Mouse (Mus musculus): ENCODE measurements around the gene Slc35e3. TPM values are rescaled to one million over a fixed set of nuclear protein-coding genes. Genes with fewer than 3 reads are reported as not detected.

Gene Slc35e3
- polyA plus RNA-seq, 1 experiment from 2014 or later: 22.2 TPM

DNA sequence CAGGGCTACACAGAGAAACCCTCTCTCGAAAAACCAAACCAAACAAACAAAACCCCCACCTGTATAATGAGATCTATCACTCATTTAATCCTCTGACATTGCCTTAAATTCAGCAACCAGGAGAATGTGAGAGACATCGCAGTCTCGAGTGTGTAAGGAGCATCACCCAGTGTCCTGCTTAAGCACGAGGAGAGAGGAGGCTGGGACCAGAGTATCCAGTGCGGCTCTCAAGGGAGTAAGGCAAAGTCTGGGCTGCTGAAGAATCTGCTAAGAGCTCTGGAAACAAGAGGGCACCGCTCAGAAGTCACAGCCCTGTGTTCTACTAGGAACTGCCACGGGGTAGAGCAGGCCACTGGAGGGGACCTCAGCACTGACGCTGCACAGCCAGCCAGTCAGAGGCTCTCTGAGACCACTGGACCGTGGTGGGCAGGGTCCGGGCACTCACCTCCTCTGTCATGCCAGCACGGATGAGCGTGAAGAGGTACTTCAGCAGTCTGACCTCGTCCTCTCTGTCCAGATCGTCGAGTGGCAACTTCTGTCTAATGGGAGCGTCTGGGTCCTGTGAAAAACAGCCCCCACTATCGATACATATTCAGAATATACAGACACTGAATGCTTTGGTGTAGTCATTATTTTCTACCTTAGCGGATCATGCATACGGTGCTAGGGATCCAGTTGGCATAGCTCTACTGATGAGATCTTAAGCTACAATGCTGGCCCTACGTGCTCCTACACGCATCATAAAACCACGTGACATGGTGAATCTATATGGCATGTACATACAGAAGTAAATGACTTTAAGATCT, 28.0 kb upstream of the Slc35e3 start:
- Histone ChIP-seq H3K27me3 (ENCODE audit: control insufficient read depth, insufficient read depth, low read length) (no peaks in the 10 kb centered on the region), H3K4me1 (ENCODE audit: control insufficient read depth, insufficient read depth, low read length) (no peaks in the 10 kb centered on the region), H3K9ac (replicated peaks; ENCODE audit: low read length) (no peak overlapping the region), H3K9me3 (replicated peaks; ENCODE audit: control insufficient read depth, low read length) (no peaks in the 10 kb centered on the region), H3K36me3 (replicated peaks; ENCODE audit: control insufficient read depth, insufficient read depth, low read depth, low read length) (peaks cover 2% of the 10 kb centered on the region), H3K4me3 (ENCODE audit: low read depth, low read length) (no peak overlapping the region), H3K4me2 (ENCODE audit: low read depth, low read length) (no peak overlapping the region), H3K27ac (replicated peaks; ENCODE audit: low read depth, low read length) (no peak overlapping the region)
- no peak for ATAC-seq (replicated peaks; ENCODE audit: insufficient number of reproducible peaks, low FRiP score, low TSS enrichment, low read depth)
- WGBS: 93% methylated on average over 22 of the region's 22 CpGs
- DNase-seq (ENCODE audit: low spot score): no peak

DNA sequence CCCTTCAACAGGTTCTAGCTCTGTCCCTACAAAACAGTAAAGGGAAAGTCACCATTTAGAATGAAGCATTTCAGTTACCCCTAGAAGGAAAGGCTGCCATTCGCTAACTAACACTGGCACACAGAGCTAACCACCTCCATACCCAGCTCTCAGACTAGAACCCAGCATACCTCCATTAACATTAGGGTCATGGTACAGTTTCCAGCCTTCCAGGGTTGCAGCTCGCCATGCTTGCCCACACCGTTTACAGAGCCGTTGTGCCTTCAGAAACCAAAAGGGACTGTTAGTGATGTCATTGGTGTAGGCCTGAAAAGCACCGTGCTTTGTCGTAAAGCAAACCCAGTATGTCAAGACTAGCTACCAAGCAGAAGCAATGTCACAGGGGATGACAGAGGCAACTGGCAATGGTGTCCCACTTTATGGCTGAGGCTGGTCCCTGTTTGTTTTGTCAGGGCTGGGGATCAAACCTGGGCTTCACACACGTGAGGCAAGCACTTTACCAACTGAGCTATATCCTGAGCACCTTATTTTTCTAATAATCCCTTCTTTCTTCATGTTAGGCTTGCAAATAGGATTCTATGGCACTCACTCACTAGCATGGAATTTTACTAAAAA, 27.0 kb upstream of the Slc35e3 start:
- no peak overlapping the region for H3K4me2 ChIP-seq (ENCODE audit: low read depth, low read length)
- H3K4me1 ChIP-seq (ENCODE audit: control insufficient read depth, insufficient read depth, low read length): no peaks in the 10 kb centered on the region
- WGBS: 94% methylated on average over 7 of the region's 7 CpGs
- no peak overlapping the region for H3K9ac ChIP-seq (replicated peaks; ENCODE audit: low read length)
- DNase-seq (ENCODE audit: low spot score) (no peak), ATAC-seq (replicated peaks; ENCODE audit: insufficient number of reproducible peaks, low FRiP score, low TSS enrichment, low read depth) (no peak)
- no peaks in the 10 kb centered on the region for H3K27me3 ChIP-seq (ENCODE audit: control insufficient read depth, insufficient read depth, low read length)
- H3K4me3 ChIP-seq (ENCODE audit: low read depth, low read length): no peak overlapping the region
- H3K9me3 ChIP-seq (replicated peaks; ENCODE audit: control insufficient read depth, low read length): no peaks in the 10 kb centered on the region
- H3K27ac ChIP-seq (replicated peaks; ENCODE audit: low read depth, low read length): no peak overlapping the region
- peaks cover 2% of the 10 kb centered on the region for H3K36me3 ChIP-seq (replicated peaks; ENCODE audit: control insufficient read depth, insufficient read depth, low read depth, low read length)

DNA sequence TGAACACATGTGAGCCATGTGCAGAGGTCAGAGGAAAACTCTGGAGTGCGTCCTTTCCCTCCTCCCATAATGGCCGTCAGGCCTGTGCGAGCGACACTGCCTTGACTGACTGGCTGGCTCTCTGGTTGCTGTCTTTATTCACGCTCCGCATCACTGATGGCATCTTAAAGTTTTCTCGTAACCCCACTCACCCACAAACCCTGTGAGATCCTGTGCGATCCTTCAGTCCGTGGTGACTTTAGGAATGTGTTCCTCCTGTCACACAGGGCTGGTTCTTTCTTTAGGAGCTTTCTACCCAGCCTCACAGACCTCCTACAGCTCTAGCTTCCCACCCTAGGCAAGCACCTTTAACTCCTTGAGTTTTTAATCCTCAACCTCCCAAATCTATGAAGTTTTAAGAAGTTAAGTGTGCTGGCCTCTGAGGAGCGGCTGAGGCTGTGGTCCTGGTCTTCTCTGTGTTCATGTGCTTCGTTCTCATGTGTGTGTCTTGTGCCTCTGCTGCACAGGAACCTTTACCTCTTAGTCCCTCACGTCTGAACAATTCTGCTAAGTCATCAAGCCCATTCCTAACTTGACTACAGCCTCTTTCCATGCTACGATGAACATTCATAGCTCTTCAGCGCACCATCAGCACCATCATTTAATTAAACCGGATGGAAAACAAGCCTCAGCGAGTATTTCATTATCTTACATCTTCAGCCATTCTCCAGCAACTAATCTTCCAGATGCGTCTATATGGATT, 26.4 kb upstream of the Slc35e3 start:
- no peak for ATAC-seq (replicated peaks; ENCODE audit: insufficient number of reproducible peaks, low FRiP score, low TSS enrichment, low read depth)
- WGBS: 90% methylated on average over 17 of the region's 17 CpGs

DNA sequence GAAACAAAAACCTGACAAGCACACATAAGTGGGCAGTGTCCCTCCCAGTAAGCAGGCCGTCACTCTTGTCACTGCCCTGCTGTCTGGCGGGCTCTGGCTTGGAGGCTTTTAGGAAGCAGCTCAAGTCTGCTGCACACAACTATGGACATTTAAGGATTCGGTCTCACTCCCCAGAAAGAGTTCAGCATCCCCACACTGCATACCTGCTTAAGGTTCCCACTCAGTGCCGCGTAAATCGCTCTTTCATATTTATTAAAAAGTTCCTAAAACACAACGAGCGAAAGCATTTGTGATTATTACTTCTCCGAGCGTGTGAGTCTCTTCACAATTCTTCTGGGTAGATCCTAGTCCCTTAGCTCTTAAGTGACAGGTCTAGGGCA, 25.0 kb upstream of the Slc35e3 start:
- Histone ChIP-seq H3K4me3 (ENCODE audit: low read depth, low read length) (no peak overlapping the region), H3K4me1 (ENCODE audit: control insufficient read depth, insufficient read depth, low read length) (no peaks in the 10 kb centered on the region), H3K9ac (replicated peaks; ENCODE audit: low read length) (no peak overlapping the region), H3K4me2 (ENCODE audit: low read depth, low read length) (no peak overlapping the region), H3K36me3 (replicated peaks; ENCODE audit: control insufficient read depth, insufficient read depth, low read depth, low read length) (peaks cover 11% of the 10 kb centered on the region), H3K27ac (replicated peaks; ENCODE audit: low read depth, low read length) (no peak overlapping the region), H3K9me3 (replicated peaks; ENCODE audit: control insufficient read depth, low read length) (no peaks in the 10 kb centered on the region), H3K27me3 (ENCODE audit: control insufficient read depth, insufficient read depth, low read length) (no peaks in the 10 kb centered on the region)
- DNase-seq (ENCODE audit: low spot score) (no peak), ATAC-seq (replicated peaks; ENCODE audit: insufficient number of reproducible peaks, low FRiP score, low TSS enrichment, low read depth) (no peak)
- WGBS: 96% methylated on average over 10 of the region's 10 CpGs

More for the DNA sequence above, 26.4 kb upstream of the Slc35e3 start:
- Histone ChIP-seq H3K9me3 (replicated peaks; ENCODE audit: control insufficient read depth, low read length) (no peaks in the 10 kb centered on the region), H3K27me3 (ENCODE audit: control insufficient read depth, insufficient read depth, low read length) (no peaks in the 10 kb centered on the region), H3K4me2 (ENCODE audit: low read depth, low read length) (no peak overlapping the region), H3K4me3 (ENCODE audit: low read depth, low read length) (no peak overlapping the region), H3K9ac (replicated peaks; ENCODE audit: low read length) (no peak overlapping the region), H3K27ac (replicated peaks; ENCODE audit: low read depth, low read length) (no peak overlapping the region), H3K4me1 (ENCODE audit: control insufficient read depth, insufficient read depth, low read length) (no peaks in the 10 kb centered on the region), H3K36me3 (replicated peaks; ENCODE audit: control insufficient read depth, insufficient read depth, low read depth, low read length) (peaks cover 6% of the 10 kb centered on the region)
- DNase-seq (ENCODE audit: low spot score): no peak

DNA sequence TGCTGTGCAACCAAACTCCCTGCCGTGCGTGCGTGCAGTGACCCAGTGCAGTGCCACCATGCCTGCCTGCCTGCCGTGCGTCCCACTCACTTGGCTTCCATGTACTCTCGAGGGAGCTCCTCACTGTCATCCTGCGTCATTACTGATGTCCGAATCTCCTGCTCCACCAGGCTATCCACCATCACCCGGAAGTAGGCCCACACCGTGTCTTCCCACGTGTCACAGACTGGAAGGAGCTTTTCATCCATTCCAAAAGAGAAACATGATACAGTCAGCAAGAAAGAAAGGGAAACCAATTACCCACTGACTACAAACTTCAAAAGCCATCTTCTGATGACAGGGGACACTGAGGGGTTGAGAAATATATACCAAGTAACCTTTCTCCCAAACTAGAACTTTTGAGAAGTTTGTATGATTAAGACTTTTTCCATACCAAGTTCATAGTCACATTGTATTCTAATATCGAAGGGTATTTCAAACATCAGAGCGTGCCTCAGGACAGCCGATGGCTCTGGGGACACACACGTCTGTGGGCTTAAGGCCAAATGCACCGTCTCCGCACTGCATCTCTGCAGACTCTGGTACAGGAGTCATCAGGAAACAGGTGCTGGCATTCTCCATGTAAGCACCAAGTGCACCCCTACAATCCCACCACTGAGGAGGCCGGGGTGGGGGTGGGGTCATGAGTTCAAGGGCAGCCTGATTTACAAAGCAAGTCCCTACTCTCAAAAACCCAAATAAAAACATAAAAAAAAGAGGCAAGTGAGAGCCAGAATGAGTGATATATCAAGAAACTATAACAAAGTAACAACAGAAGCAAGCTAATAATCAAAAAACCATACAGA, 24.3 kb upstream of the Slc35e3 start:
- H3K4me3 ChIP-seq (ENCODE audit: low read depth, low read length): no peak overlapping the region
- no peaks in the 10 kb centered on the region for H3K27me3 ChIP-seq (ENCODE audit: control insufficient read depth, insufficient read depth, low read length)
- no peak overlapping the region for H3K4me2 ChIP-seq (ENCODE audit: low read depth, low read length)
- H3K9ac ChIP-seq (replicated peaks; ENCODE audit: low read length): no peak overlapping the region
- H3K27ac ChIP-seq (replicated peaks; ENCODE audit: low read depth, low read length): no peak overlapping the region
- no peak for DNase-seq (ENCODE audit: low spot score)
- no peak for ATAC-seq (replicated peaks; ENCODE audit: insufficient number of reproducible peaks, low FRiP score, low TSS enrichment, low read depth)
- H3K9me3 ChIP-seq (replicated peaks; ENCODE audit: control insufficient read depth, low read length): no peaks in the 10 kb centered on the region
- 90% methylated on average over 18 of the region's 18 CpGs for WGBS
- H3K4me1 ChIP-seq (ENCODE audit: control insufficient read depth, insufficient read depth, low read length): no peaks in the 10 kb centered on the region
- peaks cover 17% of the 10 kb centered on the region for H3K36me3 ChIP-seq (replicated peaks; ENCODE audit: control insufficient read depth, insufficient read depth, low read depth, low read length)

DNA sequence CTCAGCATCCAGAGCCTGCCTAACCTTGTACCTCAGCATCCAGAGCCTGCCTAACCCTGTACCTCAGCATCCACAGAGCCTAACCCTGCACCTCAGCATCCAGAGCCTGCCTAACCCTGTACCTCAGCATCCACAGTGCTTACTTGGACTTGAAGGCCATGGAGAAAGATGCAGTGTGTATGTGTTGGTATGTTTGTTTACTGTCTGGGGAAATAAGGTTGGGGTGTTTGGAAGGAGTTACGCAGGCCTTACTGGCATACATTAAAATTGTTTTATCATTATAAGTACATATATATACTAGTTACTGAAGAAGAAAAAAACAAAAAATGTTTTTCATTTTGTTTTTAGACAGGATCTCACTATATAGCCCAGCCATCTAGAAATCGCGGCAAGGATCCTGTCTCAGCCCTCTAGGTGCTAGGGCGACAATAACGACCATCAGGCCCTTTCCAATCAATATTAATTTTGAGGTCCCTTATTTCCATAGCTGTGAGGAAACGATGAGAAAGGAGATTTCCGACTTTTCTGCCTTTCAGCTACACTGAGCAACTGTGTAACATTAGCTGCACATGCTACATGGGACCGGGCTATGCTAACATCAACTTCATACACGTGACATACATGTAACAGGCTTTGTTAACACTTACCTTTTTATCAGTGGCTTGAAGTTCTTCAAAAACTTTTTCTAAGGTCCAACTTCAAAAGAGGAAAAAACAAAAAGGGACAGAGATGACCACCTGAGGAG, 23.5 kb upstream of the Slc35e3 start:
- Histone ChIP-seq H3K9me3 (replicated peaks; ENCODE audit: control insufficient read depth, low read length) (no peaks in the 10 kb centered on the region), H3K9ac (replicated peaks; ENCODE audit: low read length) (no peak overlapping the region), H3K4me1 (ENCODE audit: control insufficient read depth, insufficient read depth, low read length) (no peaks in the 10 kb centered on the region), H3K36me3 (replicated peaks; ENCODE audit: control insufficient read depth, insufficient read depth, low read depth, low read length) (peaks cover 18% of the 10 kb centered on the region), H3K27ac (replicated peaks; ENCODE audit: low read depth, low read length) (no peak overlapping the region), H3K4me2 (ENCODE audit: low read depth, low read length) (no peak overlapping the region), H3K4me3 (ENCODE audit: low read depth, low read length) (no peak overlapping the region), H3K27me3 (ENCODE audit: control insufficient read depth, insufficient read depth, low read length) (no peaks in the 10 kb centered on the region)
- 94% methylated on average over 9 of the region's 9 CpGs for WGBS
- no peak for DNase-seq (ENCODE audit: low spot score)
- ATAC-seq (replicated peaks; ENCODE audit: insufficient number of reproducible peaks, low FRiP score, low TSS enrichment, low read depth): no peak

DNA sequence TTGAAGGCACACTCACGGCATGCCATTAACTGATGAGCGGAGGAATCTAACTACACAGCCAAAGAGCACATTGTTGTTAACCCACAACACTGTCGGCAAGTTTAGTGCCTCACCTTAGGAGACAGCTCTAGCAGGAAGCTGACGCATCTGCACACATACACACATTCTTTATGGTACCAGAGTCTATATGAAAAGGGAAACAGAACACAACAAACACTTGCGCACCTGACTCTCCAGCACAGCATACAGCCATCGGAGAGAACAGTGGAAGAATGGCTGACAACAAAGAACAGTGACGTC, 21.9 kb upstream of the Slc35e3 start:
- Histone ChIP-seq H3K27me3 (ENCODE audit: control insufficient read depth, insufficient read depth, low read length) (no peaks in the 10 kb centered on the region), H3K4me2 (ENCODE audit: low read depth, low read length) (no peak overlapping the region), H3K4me3 (ENCODE audit: low read depth, low read length) (no peak overlapping the region), H3K9ac (replicated peaks; ENCODE audit: low read length) (no peak overlapping the region), H3K36me3 (replicated peaks; ENCODE audit: control insufficient read depth, insufficient read depth, low read depth, low read length) (peaks cover 16% of the 10 kb centered on the region), H3K4me1 (ENCODE audit: control insufficient read depth, insufficient read depth, low read length) (no peaks in the 10 kb centered on the region), H3K9me3 (replicated peaks; ENCODE audit: control insufficient read depth, low read length) (no peaks in the 10 kb centered on the region), H3K27ac (replicated peaks; ENCODE audit: low read depth, low read length) (no peak overlapping the region)
- no peak for DNase-seq (ENCODE audit: low spot score)
- ATAC-seq (replicated peaks; ENCODE audit: insufficient number of reproducible peaks, low FRiP score, low TSS enrichment, low read depth): no peak
- 84% methylated on average over 7 of the region's 7 CpGs for WGBS

All from embryonic facial prominence, embryonic 11.5 days (tissue).